Mouse (Mus musculus) embryonic facial prominence, embryonic 15.5 days (tissue): ENCODE measurements at regions not wholly inside any gene's neighbourhood (a gene's known extent, or its start where the extent isn't known, plus 50 kb on each side); places are given as distances from the start of the nearest gene placed in this dataset.

Source experiments
- ATAC-seq: fragments of 200-750 bp; cut with Nextera tagmentation; 2 replicates; pipeline ENCODE4 v1.8.0; 2017; ENCODE audit warnings: low read depth, moderate TSS enrichment; ENCODE audit not compliant: insufficient number of reproducible peaks, low FRiP score, low TSS enrichment
- H3K27ac ChIP-seq: fragments of 300-500 bp; sonication (generic); replicated peaks from 2 replicates; pipeline ENCODE4 v1.5.1; 2015; ENCODE audit warnings: mild to moderate bottlenecking, inconsistent platforms
- H3K27me3 ChIP-seq: fragments of 300-500 bp; sonication (generic); 2 replicates; pipeline ENCODE4 v1.6.1; 2015; ENCODE audit warnings: inconsistent platforms
- H3K36me3 ChIP-seq: fragments of 300-500 bp; sonication (generic); 2 replicates; pipeline ENCODE4 v1.6.1; 2015; ENCODE audit warnings: mild to moderate bottlenecking, inconsistent platforms
- H3K4me1 ChIP-seq: fragments of 300-500 bp; sonication (generic); 2 replicates; pipeline ENCODE4 v1.6.1; 2015; ENCODE audit warnings: inconsistent platforms
- H3K4me2 ChIP-seq: fragments of 300-500 bp; sonication (generic); replicated peaks from 2 replicates; pipeline ENCODE4 v1.6.1; 2015; ENCODE audit warnings: mild to moderate bottlenecking, inconsistent platforms
- H3K4me3 ChIP-seq: fragments of 300-500 bp; sonication (generic); replicated peaks from 2 replicates; pipeline ENCODE4 v1.5.1; 2015; ENCODE audit warnings: mild to moderate bottlenecking, inconsistent platforms
- H3K9ac ChIP-seq: fragments of 300-500 bp; sonication (generic); 2 replicates; pipeline ENCODE4 v1.6.1; 2015; ENCODE audit warnings: inconsistent platforms
- H3K9me3 ChIP-seq: fragments of 300-500 bp; sonication (generic); replicated peaks from 2 replicates; pipeline ENCODE4 v1.6.1; 2016; ENCODE audit warnings: inconsistent platforms
- WGBS: fragments of 180-500 bp; shearing (Covaris S2); methylation state at CpG from one replicate; pipeline ENCODE4 v1.1.7; 2015; 5-methylcytosine and 5-hydroxymethylcytosine counted together

DNA sequence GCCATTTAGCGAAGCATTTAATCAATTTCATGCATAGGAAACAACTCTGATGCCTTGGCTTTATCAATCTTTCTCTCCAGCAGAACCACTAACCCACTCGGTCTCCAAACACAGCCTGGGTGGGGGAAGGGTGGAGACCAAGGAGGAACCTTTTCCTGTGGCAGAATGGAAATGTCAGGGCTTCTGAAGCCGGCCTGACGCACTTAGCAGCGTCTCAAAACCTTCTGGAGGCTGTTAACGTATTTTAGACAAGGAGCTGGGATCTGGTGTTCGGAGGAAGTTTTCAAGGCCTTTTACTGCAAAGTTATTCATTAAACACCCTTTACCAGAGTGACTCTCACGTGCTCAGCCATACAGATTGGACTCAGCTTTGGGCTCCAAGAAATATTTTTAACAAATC, 67.3 kb upstream of the Nr2f2 start:
- ATAC-seq = no peak
- no peaks in the 10 kb centered on the region for H3K36me3 ChIP-seq
- no peak overlapping the region for H3K4me2 ChIP-seq
- H3K27ac ChIP-seq = no peak overlapping the region; the same call in 1 of the 2 replicates
- WGBS = 30% methylated on average over 8 of the region's 8 CpGs
- H3K27me3 ChIP-seq = 0 out of 2 replicates have a peak, but pooled peaks cover 5% of the 10 kb centered on the region
- H3K9me3 ChIP-seq = no peaks in the 10 kb centered on the region
- H3K4me1 ChIP-seq = peaks cover 6% of the 10 kb centered on the region; the same call in 1 of the 2 replicates
- H3K4me3 ChIP-seq = no peak overlapping the region
- no peak overlapping the region for H3K9ac ChIP-seq

GRCm38 (mm10) chr7:70433358-70433757, 66.8 kb upstream of the Nr2f2 start:
- Histone ChIP-seq H3K27ac (no peak overlapping the region), H3K36me3 (no peaks in the 10 kb centered on the region), H3K4me3 (no peak overlapping the region), H3K4me1 (peaks cover 6% of the 10 kb centered on the region; the same call in 1 of the 2 replicates), H3K9me3 (no peaks in the 10 kb centered on the region), H3K4me2 (no peak overlapping the region), H3K27me3 (0 out of 2 replicates have a peak, but pooled peaks cover 5% of the 10 kb centered on the region), H3K9ac (no peak overlapping the region)
- 34% methylated on average over 6 of the region's 6 CpGs for WGBS
- ATAC-seq = 0 out of 2 replicates have a peak, but pooled peaks have one; percentile 34

DNA sequence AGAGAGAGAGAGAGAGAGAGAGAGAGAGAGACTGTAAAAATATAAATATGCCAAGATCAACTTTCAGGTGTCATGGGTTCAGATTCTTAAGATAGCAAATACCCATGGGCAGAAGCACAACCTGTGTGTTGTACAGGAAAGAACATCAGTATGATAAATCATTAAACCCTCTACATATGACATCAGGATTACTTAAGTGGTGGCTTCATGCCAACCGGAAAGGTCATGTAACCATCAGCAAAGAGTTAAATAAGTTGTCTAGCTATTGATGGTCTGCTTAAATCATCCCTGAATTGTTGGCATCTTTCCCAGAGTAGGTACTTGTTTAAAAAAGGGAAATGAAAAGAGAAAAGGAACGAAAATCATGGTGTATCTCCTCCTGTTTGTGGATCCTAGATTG, 65.2 kb upstream of the Nr2f2 start:
- ATAC-seq = no peak
- Histone ChIP-seq H3K9ac (no peak overlapping the region), H3K4me3 (no peak overlapping the region), H3K27me3 (0 out of 2 replicates have a peak, but pooled peaks cover 5% of the 10 kb centered on the region), H3K27ac (no peak overlapping the region), H3K9me3 (no peaks in the 10 kb centered on the region), H3K4me2 (no peak overlapping the region), H3K36me3 (no peaks in the 10 kb centered on the region), H3K4me1 (peaks cover 6% of the 10 kb centered on the region; the same call in 1 of the 2 replicates)
- 51% methylated on average over 2 of the region's 2 CpGs for WGBS

DNA sequence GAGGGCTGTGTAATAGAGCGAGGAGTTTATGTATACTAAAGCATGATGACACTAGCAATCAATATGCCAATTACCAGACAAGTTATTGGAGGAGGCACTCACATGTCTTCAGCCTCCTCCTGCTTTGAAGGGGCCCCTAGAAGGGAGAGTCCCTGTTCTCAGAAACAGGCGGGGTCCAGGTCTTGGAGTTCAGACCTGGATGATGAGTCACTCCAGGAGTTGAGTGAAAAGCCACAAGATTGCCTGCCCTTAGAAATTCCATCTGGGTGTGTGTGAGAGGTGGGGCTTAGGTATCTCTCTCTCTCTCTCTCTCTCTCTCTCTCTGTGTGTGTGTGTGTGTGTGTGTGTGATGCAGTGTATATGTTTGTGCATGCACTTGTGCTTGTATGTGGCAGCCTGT, 62.8 kb upstream of the Nr2f2 start:
- Histone ChIP-seq H3K36me3 (no peaks in the 10 kb centered on the region), H3K27me3 (0 out of 2 replicates have a peak, but pooled peaks cover 5% of the 10 kb centered on the region), H3K4me1 (peaks cover 6% of the 10 kb centered on the region; the same call in 1 of the 2 replicates), H3K9me3 (no peaks in the 10 kb centered on the region), H3K27ac (no peak overlapping the region), H3K9ac (no peak overlapping the region), H3K4me2 (no peak overlapping the region), H3K4me3 (no peak overlapping the region)
- ATAC-seq = no peak
- WGBS = 23% methylated on average over 2 of the region's 2 CpGs

DNA sequence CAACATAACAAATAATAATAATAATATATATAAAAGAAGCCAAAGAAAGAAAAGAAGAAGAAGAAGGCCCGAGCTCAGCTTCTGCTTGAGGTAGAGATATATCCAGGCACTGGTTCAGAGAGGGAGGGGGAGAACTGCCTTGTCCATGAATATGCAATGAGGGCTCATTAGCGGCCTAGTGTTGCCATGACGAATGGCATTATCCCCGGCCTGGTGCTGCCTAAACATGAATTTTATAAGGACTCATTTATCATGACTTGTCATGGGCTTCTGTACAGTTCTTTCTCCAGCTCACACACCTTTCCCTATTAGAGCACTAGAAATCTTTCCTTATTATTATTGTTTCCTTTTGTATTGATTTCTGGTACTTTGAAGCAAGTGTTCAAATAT, 57.7 kb upstream of the Nr2f2 start:
- 56% methylated on average over 4 of the region's 4 CpGs for WGBS
- Histone ChIP-seq H3K9me3 (no peaks in the 10 kb centered on the region), H3K36me3 (no peaks in the 10 kb centered on the region), H3K27ac (no peak overlapping the region), H3K4me1 (no peaks in the 10 kb centered on the region), H3K27me3 (peaks cover 10% of the 10 kb centered on the region; the same call in 1 of the 2 replicates), H3K4me3 (no peak overlapping the region), H3K9ac (no peak overlapping the region), H3K4me2 (no peak overlapping the region)
- ATAC-seq = no peak

DNA sequence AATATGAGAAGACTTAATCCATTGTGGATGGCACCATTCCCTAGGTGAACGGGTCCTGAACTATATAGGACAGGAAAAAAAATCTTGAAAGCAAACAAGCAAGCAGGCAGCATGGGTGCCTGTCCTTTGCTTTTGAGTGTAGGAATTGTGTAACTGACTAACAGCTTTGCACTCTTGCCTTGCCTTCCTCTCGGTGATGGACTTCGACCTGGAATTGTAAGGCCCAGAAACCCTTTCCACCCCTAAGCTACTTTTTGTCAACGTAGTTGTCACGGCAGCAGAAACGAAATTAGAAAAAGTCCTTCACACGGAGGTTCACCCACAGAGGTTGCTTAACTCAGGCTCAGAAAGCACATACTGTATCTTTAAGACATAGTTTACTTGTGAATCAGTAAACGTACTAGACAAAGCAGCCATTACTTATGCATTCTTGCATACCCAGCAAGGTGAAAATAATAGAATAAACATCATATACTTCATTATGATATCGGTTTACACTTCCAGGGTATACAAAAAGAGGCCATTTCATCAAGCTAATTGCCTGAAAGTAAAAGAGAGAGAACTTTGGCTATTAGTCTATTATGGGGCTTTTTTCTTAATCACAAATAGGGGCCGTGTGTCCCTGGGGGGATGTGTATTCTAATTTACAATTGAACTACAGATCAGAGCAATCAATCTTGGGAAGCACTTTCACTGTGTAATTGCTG, 57.1 kb upstream of the Nr2f2 start:
- no peaks in the 10 kb centered on the region for H3K36me3 ChIP-seq
- H3K4me2 ChIP-seq = no peak overlapping the region
- H3K4me1 ChIP-seq = no peaks in the 10 kb centered on the region
- 66% methylated on average over 10 of the region's 10 CpGs for WGBS
- ATAC-seq = no peak
- H3K27me3 ChIP-seq = peaks cover 7% of the 10 kb centered on the region; the same call in 1 of the 2 replicates
- H3K27ac ChIP-seq = no peak overlapping the region
- no peaks in the 10 kb centered on the region for H3K9me3 ChIP-seq
- H3K9ac ChIP-seq = no peak overlapping the region
- no peak overlapping the region for H3K4me3 ChIP-seq

GRCm38 (mm10) chr7:70416185-70416941, 49.8 kb upstream of the Nr2f2 start:
- no peak for ATAC-seq
- H3K36me3 ChIP-seq = no peaks in the 10 kb centered on the region
- H3K27me3 ChIP-seq = peaks cover 14% of the 10 kb centered on the region
- H3K4me1 ChIP-seq = peaks cover 7% of the 10 kb centered on the region; the same call in 1 of the 2 replicates
- no peak overlapping the region for H3K9ac ChIP-seq
- H3K4me3 ChIP-seq = 0 out of 2 replicates have a peak overlapping the region, but pooled peaks have one; percentile 6
- no peaks in the 10 kb centered on the region for H3K9me3 ChIP-seq
- H3K4me2 ChIP-seq = peak overlapping the region; percentile 29
- 26% methylated on average over 10 of the region's 10 CpGs for WGBS
- peak overlapping the region; percentile 55; the same call in 1 of the 2 replicates for H3K27ac ChIP-seq
